Mouse (Mus musculus) ES-Bruce4 (cell line): ENCODE results near the gene Cys1. TPM values are rescaled to one million over a fixed set of nuclear protein-coding genes. Genes with fewer than 3 reads are reported as not detected.

Experiments used
- H3K27ac ChIP-seq: 2 replicates; pipeline ENCODE4 v1.5.1; 2012; ENCODE audit warnings: low read length, inconsistent platforms; ENCODE audit not compliant: insufficient read depth
- H3K27me3 ChIP-seq: 2 replicates; pipeline ENCODE4 v1.6.1; 2012; ENCODE audit warnings: mild to moderate bottlenecking, low read length, inconsistent platforms; ENCODE audit not compliant: control insufficient read depth, poor library complexity, insufficient read depth, severe bottlenecking
- H3K36me3 ChIP-seq: 2 replicates; pipeline ENCODE4 v1.6.1; 2012; ENCODE audit warnings: inconsistent platforms, mild to moderate bottlenecking, low read length, moderate library complexity; ENCODE audit not compliant: control insufficient read depth, poor library complexity, insufficient read depth, severe bottlenecking
- H3K4me1 ChIP-seq: one replicate; pipeline ENCODE4 v1.8.1; 2011; ENCODE audit warnings: low read length; ENCODE audit not compliant: control insufficient read depth, insufficient read depth
- H3K4me3 ChIP-seq: 2 replicates; pipeline ENCODE4 v1.5.1; 2011; ENCODE audit warnings: low read depth, mild to moderate bottlenecking, low read length
- H3K9ac ChIP-seq: 2 replicates; pipeline ENCODE4 v1.6.1; 2012; ENCODE audit warnings: low read depth, mild to moderate bottlenecking, inconsistent platforms; ENCODE audit not compliant: poor library complexity, severe bottlenecking
- H3K9me3 ChIP-seq: replicated peaks from 2 replicates; pipeline ENCODE4 v1.6.1; 2012; ENCODE audit warnings: mild to moderate bottlenecking, low read length, inconsistent platforms; ENCODE audit not compliant: control insufficient read depth, poor library complexity, insufficient read depth, severe bottlenecking
- CTCF ChIP-seq: IDR thresholded peaks from one replicate; pipeline ENCODE4 v1.8.1; 2011; ENCODE audit warnings: low read depth, low read length
- polyA plus RNA-seq: library from polyadenylated mRNA; stranded (reverse); fragments of >200 nt; gene quantifications from 2 replicates; pipeline ENCODE4 v1.2.4, GENCODE M21; 2011; ENCODE audit warnings: low read depth; ENCODE audit not compliant: missing spikeins, insufficient read depth, insufficient read length

Gene Cys1
- polyA plus RNA-seq, 1 experiment, result not detected

- H3K36me3 ChIP-seq, result no peaks in the 10 kb centered on the region
- no peak overlapping the region for H3K4me3 ChIP-seq
- H3K9ac ChIP-seq, result no peak overlapping the region
- H3K9me3 ChIP-seq, result no peaks in the 10 kb centered on the region
- TF ChIP-seq CTCF, result no peak
- H3K4me1 ChIP-seq, result no peaks in the 10 kb centered on the region
- no peak overlapping the region for H3K27ac ChIP-seq
- no peaks in the 10 kb centered on the region for H3K27me3 ChIP-seq
These were observed 62.2 kb downstream of the Cys1 start for GRCm38 (mm10) chr12:24619436-24619835.

Other genes starting within 250 kb of the Cys1 start
- 34.2 and 35.9 TPM in 2 replicates for gene Taf1b, start 183.5 kb downstream of the Cys1 start, polyA plus RNA-seq
- 9.4 and 11.0 TPM in 2 replicates for gene Grhl1, start 109.5 kb downstream of the Cys1 start, polyA plus RNA-seq
- gene Klf11, start 30.5 kb downstream of the Cys1 start, polyA plus RNA-seq, result 20.2 and 23.8 TPM in 2 replicates
- gene Rrm2, start 26.4 kb upstream of the Cys1 start, polyA plus RNA-seq, result 297 and 319 TPM in 2 replicates
- gene Mboat2, start 149.1 kb upstream of the Cys1 start, polyA plus RNA-seq, result 16.9 and 20.1 TPM in 2 replicates